Mouse (Mus musculus) heart, adult 9 months (tissue): Measurements from ENCODE around the gene Srd5a1.
"Not testable (repeated sequence)": the region's sequence is repeated elsewhere in the genome, so short reads cannot be mapped to it uniquely, and the experiment has no call there.

ENCODE experiments used
- DNase-seq, 2 experiments: peaks; one replicate each; pipeline ENCODE4 v3.0.0; 2022; ENCODE audit warnings: low spot score in 2 of 2

Srd5a1 gene

DNA sequence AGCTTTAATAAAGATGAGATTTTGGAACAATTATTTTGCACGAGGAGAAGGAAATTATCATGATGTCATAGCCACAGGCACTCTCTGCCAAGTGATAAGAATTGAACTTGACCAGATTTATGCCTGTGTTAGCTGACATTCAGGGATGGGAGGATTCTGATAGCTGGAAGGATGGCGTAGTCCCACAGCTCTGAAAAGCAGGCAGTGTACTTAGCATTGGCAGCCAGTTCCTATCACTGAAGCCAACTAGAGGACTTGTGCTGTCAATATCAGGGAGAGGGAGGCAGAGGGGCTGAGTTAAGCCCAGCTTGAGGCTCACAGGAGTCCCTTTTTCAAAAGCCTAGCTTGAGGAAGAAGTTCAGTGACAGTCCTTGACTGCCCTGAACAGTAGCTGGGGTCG lies 13.3 kb upstream of the Srd5a1 start:
- DNase-seq: no peak

DNA sequence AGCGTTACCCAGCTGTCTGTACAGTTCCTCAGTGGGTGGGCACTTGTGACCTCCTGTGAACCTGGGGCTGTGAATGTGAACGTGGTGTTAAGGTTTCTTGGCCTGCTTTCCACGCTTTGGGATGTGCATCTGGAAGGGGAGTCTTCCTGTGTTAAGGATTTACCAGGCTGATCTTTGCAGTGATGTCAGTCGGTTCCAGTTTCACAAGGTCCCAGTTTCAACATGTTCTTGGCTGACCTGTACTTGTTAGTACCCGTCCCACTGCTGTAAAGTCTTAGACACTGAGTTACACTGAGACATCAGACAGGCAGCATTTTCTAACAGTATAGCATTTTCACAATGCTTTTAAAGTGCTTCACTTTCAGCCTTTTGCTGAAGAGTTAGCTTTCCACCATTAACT lies 12.6 kb upstream of the Srd5a1 start:
- DNase-seq: no peak

- no peak for DNase-seq
Measured at GRCm38 (mm10) chr13:69616716-69617115, 5.5 kb upstream of the Srd5a1 start.

DNA sequence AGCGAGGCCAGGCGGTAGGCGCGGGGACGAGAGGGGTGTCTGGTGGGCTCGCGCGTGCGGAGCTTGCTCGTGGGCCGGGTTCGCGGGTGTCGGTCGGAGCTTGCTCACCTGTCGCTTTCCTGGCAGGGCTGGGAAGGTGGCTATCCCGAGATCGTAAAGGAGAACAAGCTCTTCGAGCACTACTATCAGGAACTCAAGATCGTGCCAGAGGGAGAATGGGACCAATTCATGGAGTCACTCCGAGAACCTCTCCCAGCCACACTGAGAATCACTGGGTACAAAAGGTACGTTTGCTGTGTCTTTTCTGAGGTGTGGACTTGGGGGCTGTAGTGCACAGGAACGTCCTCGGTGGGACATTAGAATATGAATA lies 918 bp upstream of the Srd5a1 start:
- no peak for DNase-seq

DNA sequence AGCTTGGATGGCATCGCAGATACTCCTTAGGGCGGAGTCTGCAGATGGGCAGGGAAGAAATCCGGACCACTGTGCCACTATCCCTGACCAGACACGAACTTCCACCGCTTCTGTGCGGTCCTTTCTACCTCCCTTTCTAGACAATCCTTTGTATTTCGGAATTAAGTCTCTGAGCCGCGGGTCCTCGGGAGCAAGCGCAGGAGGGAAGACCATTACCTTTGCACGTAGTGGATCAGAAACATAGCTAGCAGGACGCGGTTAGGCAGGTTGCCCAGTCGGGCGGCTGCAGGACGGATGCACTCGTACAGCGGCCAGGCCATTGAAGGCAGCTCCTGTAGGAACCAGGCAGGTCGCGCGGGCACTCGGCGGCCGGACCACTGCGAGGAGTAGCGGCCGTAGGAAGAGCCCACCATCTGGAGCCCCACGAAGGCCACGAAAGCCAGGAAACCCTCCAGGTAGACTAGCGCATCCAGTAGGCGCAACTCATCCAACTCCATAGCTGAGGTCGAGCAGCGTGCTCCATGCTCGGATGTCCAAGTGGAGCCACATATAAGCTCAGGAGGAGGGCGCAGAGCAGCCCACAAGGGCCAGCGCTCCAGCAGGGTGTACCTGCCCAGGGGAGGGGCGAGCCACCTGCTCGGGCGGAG lies 368 bp downstream of the Srd5a1 start:
- DNase-seq: peak in 1 of 2 experiments; percentile 12

DNA sequence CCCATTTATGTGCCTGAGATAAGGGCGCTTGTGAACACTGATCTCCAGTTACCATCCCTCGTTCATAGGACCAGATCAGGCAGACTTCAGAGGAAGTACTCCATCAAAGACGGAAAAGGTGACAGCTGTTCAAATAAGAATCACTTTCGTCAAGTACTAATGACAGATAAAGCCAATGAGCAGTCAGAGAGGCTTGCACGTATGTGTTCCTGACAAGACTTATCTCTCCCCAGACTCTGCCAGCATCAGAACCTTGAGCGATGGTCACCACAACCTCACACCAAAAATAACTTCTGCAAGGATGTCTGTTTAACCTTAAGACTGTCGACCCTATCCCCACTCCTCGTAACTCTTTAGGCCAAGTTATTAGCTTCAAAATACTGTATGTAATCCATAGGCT lies 2.5 kb downstream of the Srd5a1 start:
- DNase-seq: no peak

- no peak for DNase-seq
Measured at GRCm38 (mm10) chr13:69604670-69605069, 6.6 kb downstream of the Srd5a1 start.

DNA sequence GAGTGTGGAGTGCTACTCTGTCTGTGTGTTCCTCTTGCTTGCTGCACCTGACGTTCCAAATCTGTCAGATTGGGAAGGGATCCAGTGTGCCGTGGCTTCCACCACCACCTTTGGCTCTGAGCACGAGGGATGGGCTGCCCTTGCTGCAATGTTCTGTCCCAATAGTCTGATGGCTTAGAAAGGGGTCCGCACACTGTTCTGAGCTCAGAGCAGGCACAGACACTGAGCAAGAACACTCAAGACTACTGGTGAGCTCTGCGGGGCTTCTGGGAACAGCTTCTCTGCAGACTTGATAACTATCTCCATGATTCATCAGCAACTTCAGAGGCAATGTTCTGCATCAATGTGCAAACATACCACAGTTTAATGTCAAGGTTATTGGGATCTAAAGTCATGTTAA lies 9.9 kb downstream of the Srd5a1 start:
- DNase-seq: no peak

DNA sequence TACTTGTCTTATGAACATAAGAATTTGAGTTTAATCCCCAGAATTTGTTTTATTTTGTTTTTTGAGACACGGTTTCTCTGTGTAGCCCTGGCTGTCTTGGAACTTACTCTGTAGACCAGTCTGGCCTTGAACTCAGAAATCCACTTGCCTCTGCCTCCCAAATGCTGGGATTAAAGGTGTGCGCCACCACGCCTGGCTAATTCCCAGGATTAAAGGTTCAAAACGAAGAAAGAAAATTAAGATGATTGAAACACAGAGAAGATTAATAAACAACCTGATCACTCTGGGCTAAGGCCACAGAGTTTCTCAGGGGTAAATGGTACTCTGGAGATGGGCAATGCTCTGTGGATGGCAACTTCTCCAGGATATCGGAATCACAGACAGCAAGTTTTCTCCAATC lies 10.4 kb downstream of the Srd5a1 start:
- not testable (repeated sequence) for DNase-seq

DNA sequence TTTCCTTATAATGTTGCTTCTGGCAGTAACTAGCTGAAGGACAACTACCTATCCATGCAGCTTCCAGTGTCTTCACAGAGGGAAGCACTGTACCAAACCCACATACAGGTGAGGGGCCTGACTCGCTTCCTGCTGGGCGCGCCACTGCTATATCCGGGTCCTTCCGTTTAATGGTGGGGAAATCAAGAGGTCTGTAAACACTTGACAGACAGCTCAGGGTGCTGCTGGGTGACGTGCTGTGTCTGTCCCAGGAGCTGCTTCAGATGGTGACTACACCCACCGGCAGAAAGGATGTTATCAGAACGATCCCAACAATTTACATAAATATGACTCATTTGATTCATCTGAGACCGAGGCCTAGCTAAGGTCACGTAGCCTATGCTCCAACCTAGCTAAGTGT lies 12.4 kb downstream of the Srd5a1 start:
- DNase-seq: no peak

- no peak for DNase-seq
Measured at GRCm38 (mm10) chr13:69596515-69596914, 14.7 kb downstream of the Srd5a1 start.

DNA sequence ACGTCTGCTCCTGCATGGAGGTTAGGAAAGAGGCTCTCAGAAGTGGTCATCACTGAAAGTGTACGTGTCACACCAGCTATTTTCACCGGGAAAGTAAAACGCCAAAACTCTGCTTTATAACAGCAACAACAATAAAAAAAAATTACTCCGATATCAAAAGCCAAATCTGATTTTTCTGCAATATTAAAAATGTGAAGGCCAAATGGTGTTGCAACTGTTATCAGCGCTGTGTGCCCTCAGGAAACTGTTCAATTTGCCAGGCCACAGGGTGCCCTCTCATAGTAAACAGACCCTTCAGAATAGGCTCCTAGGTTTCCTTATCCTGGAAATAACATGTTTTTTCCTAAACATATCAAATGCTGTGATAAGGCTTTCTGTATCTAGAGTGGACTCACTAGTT lies 15.3 kb downstream of the Srd5a1 start:
- no peak for DNase-seq

DNA sequence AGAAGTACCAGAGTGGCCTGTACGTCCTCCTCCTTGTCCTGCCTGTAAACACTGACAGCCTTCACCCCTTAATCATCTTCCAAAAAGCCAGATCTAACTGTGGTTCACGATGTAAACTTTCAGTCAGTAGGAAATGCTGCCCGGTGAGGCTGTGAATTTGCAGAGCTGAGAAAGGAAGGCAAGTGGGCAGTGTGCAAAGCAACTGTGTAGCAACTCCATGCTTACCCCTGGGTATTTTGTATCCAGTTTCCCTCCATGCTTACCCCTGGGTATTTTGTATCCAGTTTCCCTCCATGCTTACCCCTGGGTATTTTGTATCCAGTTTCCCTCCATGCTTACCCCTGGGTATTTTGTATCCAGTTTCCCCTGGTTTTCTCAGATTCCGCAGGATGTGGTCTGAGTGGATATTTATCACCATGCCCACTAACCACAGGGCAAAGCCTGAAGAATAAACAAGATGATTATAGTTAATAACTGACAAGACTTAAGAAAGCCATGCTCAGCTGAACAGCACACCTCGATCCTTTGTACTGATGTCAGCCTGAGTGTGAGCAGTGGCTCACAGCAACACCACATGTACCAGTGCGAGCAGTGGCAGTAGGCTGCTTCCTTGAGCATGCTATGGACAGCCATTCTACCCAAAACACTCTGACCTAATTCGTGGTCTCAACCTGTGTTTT lies 16.5 kb downstream of the Srd5a1 start:
- DNase-seq: no peak

- no peak for DNase-seq
Measured at GRCm38 (mm10) chr13:69593453-69593852, 17.8 kb downstream of the Srd5a1 start.

GRCm38 (mm10) chr13:69592226-69592625 lies 19.0 kb downstream of the Srd5a1 start:
- DNase-seq: no peak

GRCm38 (mm10) chr13:69591338-69591737 lies 19.9 kb downstream of the Srd5a1 start:
- DNase-seq: no peak

- no peak for DNase-seq
Measured at GRCm38 (mm10) chr13:69588263-69588662, 23.0 kb downstream of the Srd5a1 start.

GRCm38 (mm10) chr13:69587849-69588248 lies 23.4 kb downstream of the Srd5a1 start:
- DNase-seq: no peak

DNA sequence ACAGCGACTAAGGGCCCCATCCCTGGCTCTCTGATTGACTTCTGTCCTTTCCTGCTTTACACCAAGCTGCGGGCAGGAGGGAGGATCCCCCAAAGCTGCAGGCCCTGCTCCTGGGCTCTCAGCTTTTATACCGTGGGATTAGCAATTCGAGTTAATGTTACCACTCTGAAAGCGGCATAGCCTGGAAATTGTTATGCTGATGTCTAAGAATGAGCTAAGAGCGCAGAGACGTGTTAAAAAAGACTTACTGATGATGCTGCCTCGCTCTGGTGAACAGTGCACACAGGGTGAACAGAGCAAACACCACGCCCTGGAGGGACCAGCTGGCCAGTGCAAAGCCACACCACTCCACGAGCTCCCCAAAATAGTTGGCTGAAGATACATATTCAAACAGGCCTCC lies 24.9 kb downstream of the Srd5a1 start:
- no peak for DNase-seq

- peak in 1 of 2 experiments; percentile 10 for DNase-seq
Measured at GRCm38 (mm10) chr13:69585828-69586227, 25.4 kb downstream of the Srd5a1 start.

GRCm38 (mm10) chr13:69583591-69583990 lies 27.7 kb downstream of the Srd5a1 start:
- DNase-seq: no peak

DNA sequence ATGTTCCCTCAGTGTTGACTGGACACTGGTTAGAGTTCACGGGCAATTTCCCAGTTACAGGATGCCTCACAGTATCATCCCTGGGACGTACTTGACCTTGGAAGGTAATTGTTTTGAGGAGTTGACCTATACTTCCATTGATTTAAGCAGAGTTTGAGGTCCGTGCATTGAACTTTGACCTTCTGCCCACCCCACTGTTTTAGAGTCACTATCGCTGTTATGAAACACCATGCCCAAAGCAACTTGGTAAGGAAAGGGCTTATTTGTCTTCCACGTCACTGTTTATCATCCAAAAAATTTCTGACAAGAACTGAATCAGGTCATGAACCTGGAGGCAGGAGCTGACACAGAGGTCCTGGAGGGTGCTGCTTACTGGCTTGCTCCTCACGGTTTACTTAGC lies 28.8 kb downstream of the Srd5a1 start:
- no peak for DNase-seq

GRCm38 (mm10) chr13:69577181-69577834 lies 33.9 kb downstream of the Srd5a1 start:
- DNase-seq: no peak
